Mouse (Mus musculus) bone marrow, adult 2 months (tissue): ENCODE measurements around the gene Nufip2. TPM values are rescaled to one million over a fixed set of nuclear protein-coding genes. Genes with fewer than 3 reads are reported as not detected.

Experiments
- H3K27ac ChIP-seq: fragments of 200-500 bp; 2 replicates; pipeline ENCODE4 v1.5.1; 2012; ENCODE audit warnings: low read depth, mild to moderate bottlenecking, control low read depth, inconsistent platforms, low read length; ENCODE audit not compliant: control insufficient read depth, poor library complexity, insufficient read depth
- H3K4me1 ChIP-seq: fragments of 200-500 bp; 2 replicates; pipeline ENCODE4 v1.6.1; 2011; ENCODE audit warnings: low read length; ENCODE audit not compliant: control insufficient read depth, insufficient read depth
- H3K4me3 ChIP-seq: fragments of 200-500 bp; replicated peaks from 2 replicates; pipeline ENCODE3; 2011; ENCODE audit warnings: mild to moderate bottlenecking, low read depth, low read length, control low read depth; ENCODE audit not compliant: control insufficient read depth
- CTCF ChIP-seq: fragments of 200-500 bp; IDR thresholded peaks from 2 replicates; pipeline ENCODE4 v1.5.1; 2011; ENCODE audit warnings: low read length, control low read depth; ENCODE audit not compliant: control insufficient read depth, insufficient read depth
- POLR2A ChIP-seq: fragments of 200-500 bp; IDR thresholded peaks from 2 replicates; pipeline ENCODE4 v1.6.1; 2011; ENCODE audit warnings: low read depth, mild to moderate bottlenecking, control low read depth, low read length, borderline replicate concordance; ENCODE audit not compliant: control insufficient read depth
- WGBS: fragments of 180-500 bp; shearing (Covaris S2); methylation state at CpG from one replicate; pipeline ENCODE4 v1.1.7; 2018; 5-methylcytosine and 5-hydroxymethylcytosine counted together
- polyA plus RNA-seq: library from polyadenylated mRNA; stranded (reverse); fragments of >200 nt; gene quantifications from 2 replicates; pipeline ENCODE4 v1.2.4, GENCODE M21; 2011; ENCODE audit warnings: low replicate concordance; ENCODE audit not compliant: missing spikeins, insufficient read depth, insufficient read length

Nufip2 gene
- polyA plus RNA-seq, 1 experiment, result 22.5 TPM

- 12% methylated on average over 2 of the region's 2 CpGs for WGBS
- H3K27ac ChIP-seq, result no peak overlapping the region
- H3K4me1 ChIP-seq, result no peaks in the 10 kb centered on the region
- TF ChIP-seq POLR2A (no peak), CTCF (no peak)
- no peak overlapping the region for H3K4me3 ChIP-seq
These were observed 11.3 kb downstream of the Nufip2 start for GRCm38 (mm10) chr11:77697232-77697631.

- H3K27ac ChIP-seq, result no peak overlapping the region
- 53% methylated on average over 3 of the region's 3 CpGs for WGBS
- H3K4me1 ChIP-seq, result no peaks in the 10 kb centered on the region
- H3K4me3 ChIP-seq, result no peak overlapping the region
- TF ChIP-seq POLR2A (no peak), CTCF (no peak)
These were observed 20.0 kb downstream of the Nufip2 start for GRCm38 (mm10) chr11:77705920-77706319.

GRCm38 (mm10) chr11:77709039-77709438, 23.1 kb downstream of the Nufip2 start:
- Histone ChIP-seq H3K4me3 (no peak overlapping the region), H3K4me1 (no peaks in the 10 kb centered on the region), H3K27ac (no peak overlapping the region)
- 80% methylated on average over 3 of the region's 3 CpGs for WGBS
- TF ChIP-seq CTCF (no peak), POLR2A (no peak)

- Histone ChIP-seq H3K27ac (no peak overlapping the region), H3K4me3 (no peak overlapping the region), H3K4me1 (no peaks in the 10 kb centered on the region)
- 88% methylated on average over 3 of the region's 3 CpGs for WGBS
- TF ChIP-seq POLR2A (no peak), CTCF (no peak)
These were observed 27.8 kb downstream of the Nufip2 start for GRCm38 (mm10) chr11:77713736-77714135.

- 89% methylated on average over 2 of the region's 2 CpGs for WGBS
- TF ChIP-seq CTCF (no peak), POLR2A (no peak)
- Histone ChIP-seq H3K27ac (no peak overlapping the region), H3K4me3 (no peak overlapping the region), H3K4me1 (no peaks in the 10 kb centered on the region)
These were observed 33.1 kb downstream of the Nufip2 start for GRCm38 (mm10) chr11:77719055-77719454.

- TF ChIP-seq POLR2A (no peak), CTCF (no peak)
- no peak overlapping the region for H3K27ac ChIP-seq
- WGBS, result 80% methylated on average over 4 of the region's 4 CpGs
- no peak overlapping the region for H3K4me3 ChIP-seq
- H3K4me1 ChIP-seq, result no peaks in the 10 kb centered on the region
These were observed 35.4 kb downstream of the Nufip2 start for GRCm38 (mm10) chr11:77721389-77721788.

- WGBS, result 88% methylated on average over 7 of the region's 7 CpGs
- Histone ChIP-seq H3K27ac (no peak overlapping the region), H3K4me3 (no peak overlapping the region), H3K4me1 (no peaks in the 10 kb centered on the region)
- TF ChIP-seq POLR2A (no peak), CTCF (no peak)
These were observed 38.8 kb downstream of the Nufip2 start for GRCm38 (mm10) chr11:77724766-77725165.

GRCm38 (mm10) chr11:77725183-77725582, 39.2 kb downstream of the Nufip2 start, which contains the start of gene Cryba1:
Cryba1 (minus strand) TSS chr11:77725283.
- Histone ChIP-seq H3K4me3 (no peak within 1 kb of the TSS), H3K27ac (no peak within 1 kb of the TSS), H3K4me1 (no peaks in the 10 kb centered on the region)
- 81% methylated on average over 7 of the region's 7 CpGs for WGBS
- TF ChIP-seq POLR2A (no peak), CTCF (no peak)

GRCm38 (mm10) chr11:77728587-77728986, 42.6 kb downstream of the Nufip2 start:
- no peak for TF ChIP-seq CTCF
- TF ChIP-seq POLR2A, result no peak
- Histone ChIP-seq H3K27ac (no peak overlapping the region), H3K4me1 (no peaks in the 10 kb centered on the region), H3K4me3 (no peak overlapping the region)
- WGBS, result 34% methylated on average over 2 of the region's 2 CpGs

- 3% methylated on average over 6 of the region's 6 CpGs for WGBS
- peak; percentile 90 for TF ChIP-seq CTCF
- no peak for TF ChIP-seq POLR2A
- no peak overlapping the region for H3K27ac ChIP-seq
- H3K4me1 ChIP-seq, result no peaks in the 10 kb centered on the region
- no peak overlapping the region for H3K4me3 ChIP-seq
These were observed 51.3 kb downstream of the Nufip2 start for GRCm38 (mm10) chr11:77737289-77737688.
